ENCODE assay signal across 11 mouse cellular contexts in the genomic region with DNA sequence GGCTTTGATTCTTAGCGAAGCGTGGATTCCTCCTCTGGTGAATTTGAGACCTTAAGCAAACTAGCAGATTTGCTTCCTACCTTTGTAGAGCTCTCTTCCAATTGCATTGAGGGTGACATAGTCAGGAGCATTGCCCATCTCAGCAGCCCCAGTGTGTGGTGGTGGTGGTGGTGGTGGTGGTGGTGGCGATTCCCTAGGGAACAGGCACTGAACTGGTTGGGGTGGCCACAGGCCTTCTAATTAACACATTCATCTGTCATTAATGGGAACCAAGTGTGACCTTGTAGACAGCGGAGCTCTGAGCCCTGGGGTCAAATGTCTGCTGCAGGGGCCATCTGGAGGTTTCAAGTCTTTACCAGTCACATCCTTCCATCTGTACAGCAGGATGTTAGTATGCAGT.
"Had no signal": no experiment of that assay in that cellular context is flagged by ENCODE, and none has a peak within 500 bp of the region (broad histone marks: within the 10 kb centered on the region; RNA-seq: fewer than 3 reads in every experiment).

No protein-coding gene starts in this region.

- H3K9me3 ChIP-seq: limb, embryonic 13.5 days; midbrain, embryonic 15.5 days had no signal

- H3K36me3 ChIP-seq: limb, embryonic 13.5 days; midbrain, embryonic 15.5 days had no signal

- H3K4me1 ChIP-seq: limb, embryonic 13.5 days; midbrain, embryonic 15.5 days had no signal

- H3K4me2 ChIP-seq: limb, embryonic 13.5 days; midbrain, embryonic 15.5 days had no signal

- DNase-seq: kidney, adult 9 months; kidney, postnatal 36 days; layer of hippocampus, adult 9-11 months; layer of hippocampus, postnatal 36 days; lung, adult 18-20 months; right cerebral cortex, postnatal 14 days had no signal

- H3K27ac ChIP-seq: kidney, postnatal 0 days; limb, embryonic 13.5 days; liver, embryonic 14.5 days; midbrain, embryonic 15.5 days had no signal

- H3K4me3 ChIP-seq: limb, embryonic 13.5 days; midbrain, embryonic 15.5 days had no signal

- ATAC-seq: intestine, embryonic 16.5 days; midbrain, embryonic 15.5 days had no signal

- H3K9ac ChIP-seq: limb, embryonic 13.5 days; liver, embryonic 14.5 days; midbrain, embryonic 15.5 days had no signal

- H3K27me3 ChIP-seq: limb, embryonic 13.5 days; midbrain, embryonic 15.5 days had no signal
